Mouse (Mus musculus) c-Kit-positive CD71-positive TER-119-negative erythroid progenitor cells, embryonic 14.5 days (primary cell): ENCODE data around the gene Cldn22.
A peak's percentile ranks its signal among the peaks of the same experiment; 100 is the strongest.

Experiments
- DNase-seq: peaks from one replicate; pipeline ENCODE4 v3.0.0-alpha.2; 2013; ENCODE audit warnings: low read depth

Gene Cldn22

GRCm38 (mm10) chr8:47833944-47834343, 9.7 kb downstream of the Cldn22 start:
- DNase-seq: no peak

GRCm38 (mm10) chr8:47843063-47843462, 18.8 kb downstream of the Cldn22 start:
- no peak for DNase-seq

- DNase-seq: no peak
Observed at GRCm38 (mm10) chr8:47843651-47844050, 19.4 kb downstream of the Cldn22 start.

GRCm38 (mm10) chr8:47845956-47846355, 21.7 kb downstream of the Cldn22 start:
- DNase-seq: no peak

- no peak for DNase-seq
Observed at GRCm38 (mm10) chr8:47847161-47847560, 22.9 kb downstream of the Cldn22 start.

- DNase-seq: no peak
Observed at GRCm38 (mm10) chr8:47847931-47848330, 23.6 kb downstream of the Cldn22 start.

GRCm38 (mm10) chr8:47849842-47850241, 25.6 kb downstream of the Cldn22 start:
- no peak for DNase-seq

GRCm38 (mm10) chr8:47851824-47852502, 27.7 kb downstream of the Cldn22 start:
- no peak for DNase-seq

GRCm38 (mm10) chr8:47852737-47853136, 28.5 kb downstream of the Cldn22 start:
- no peak for DNase-seq

- DNase-seq: no peak
Observed at GRCm38 (mm10) chr8:47853356-47853755, 29.1 kb downstream of the Cldn22 start.

- no peak for DNase-seq
Observed at GRCm38 (mm10) chr8:47859259-47859658, 35.0 kb downstream of the Cldn22 start.

GRCm38 (mm10) chr8:47866568-47866967, 42.3 kb downstream of the Cldn22 start:
- DNase-seq: no peak

- DNase-seq: peak; percentile 41
Observed at GRCm38 (mm10) chr8:47867067-47867466, 42.8 kb downstream of the Cldn22 start.

GRCm38 (mm10) chr8:47872361-47873107, 48.3 kb downstream of the Cldn22 start:
- DNase-seq: no peak

- DNase-seq: no peak
Observed at GRCm38 (mm10) chr8:47874497-47875178, 50.4 kb downstream of the Cldn22 start.
